ENCODE assay signal across 12 mouse cellular contexts in the genomic region with DNA sequence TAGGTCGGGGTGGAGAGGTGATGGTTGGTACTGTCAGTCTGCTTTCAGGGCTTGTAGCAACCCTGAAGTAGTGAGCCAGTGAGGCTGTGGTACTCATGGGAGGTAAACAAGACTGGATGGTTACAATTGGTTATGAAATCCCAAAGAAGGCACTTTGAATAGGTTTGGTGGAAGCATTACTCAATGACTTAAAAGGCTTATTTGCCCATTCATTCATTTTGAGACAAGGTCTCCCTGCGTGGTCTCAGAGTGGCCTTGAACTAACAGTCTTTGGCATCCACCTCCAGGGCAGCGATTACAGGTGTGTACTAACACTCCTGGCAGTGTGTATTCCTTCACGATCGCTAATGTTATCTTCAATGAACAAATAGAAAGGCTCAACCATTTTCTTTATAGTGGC.
"Had no signal": no experiment of that assay in that cellular context is flagged by ENCODE, and none has a peak within 500 bp of the region (broad histone marks: within the 10 kb centered on the region; RNA-seq: fewer than 3 reads in every experiment).

No protein-coding gene starts in this region.

- H3K4me3 ChIP-seq: layer of hippocampus, adult 2 months; limb, embryonic 10.5 days; myocyte had no signal

- H3K9me3 ChIP-seq: limb, embryonic 10.5 days had no signal

- H3K27ac ChIP-seq: layer of hippocampus, adult 2 months; limb, embryonic 10.5 days had no signal

- H3K4me2 ChIP-seq: lung, embryonic 14.5 days had no signal

- H3K9ac ChIP-seq: lung, embryonic 14.5 days had no signal

- DNase-seq: kidney, adult 18-20 months; kidney, postnatal 10 days; kidney, postnatal 4 days; lung, embryonic 14.5 days; lung, postnatal 14 days; midbrain, embryonic 14.5 days; spleen, adult 18-20 months; thymus, adult 18-20 months; thymus, postnatal 14 days had no signal
